Mouse (Mus musculus): Measurements from ENCODE around the gene Hoxc9. TPM values are rescaled to one million over a fixed set of nuclear protein-coding genes. Genes with fewer than 3 reads are reported as not detected.
A peak's percentile ranks its signal among the peaks of the same experiment; 100 is the strongest.

Gene Hoxc9
- polyA plus RNA-seq, 1 experiment from 2014 or later = not detected

GRCm38 (mm10) chr15:103006326-103006725, 30.1 kb downstream of the Hoxc9 start:
- Histone ChIP-seq H3K36me3 (no peaks in the 10 kb centered on the region), H3K9me3 (no peaks in the 10 kb centered on the region), H3K9ac (no peak overlapping the region), H3K27ac (no peak overlapping the region), H3K27me3 (peaks cover 100% of the 10 kb centered on the region), H3K4me2 (no peak overlapping the region), H3K4me1 (no peaks in the 10 kb centered on the region), H3K4me3 (no peak overlapping the region)
- WGBS = 14% methylated on average over 1 of the region's 1 CpGs
- ATAC-seq (ENCODE audit: borderline replicate concordance, extremely low read depth, low FRiP score, low TSS enrichment) = no peak

DNA sequence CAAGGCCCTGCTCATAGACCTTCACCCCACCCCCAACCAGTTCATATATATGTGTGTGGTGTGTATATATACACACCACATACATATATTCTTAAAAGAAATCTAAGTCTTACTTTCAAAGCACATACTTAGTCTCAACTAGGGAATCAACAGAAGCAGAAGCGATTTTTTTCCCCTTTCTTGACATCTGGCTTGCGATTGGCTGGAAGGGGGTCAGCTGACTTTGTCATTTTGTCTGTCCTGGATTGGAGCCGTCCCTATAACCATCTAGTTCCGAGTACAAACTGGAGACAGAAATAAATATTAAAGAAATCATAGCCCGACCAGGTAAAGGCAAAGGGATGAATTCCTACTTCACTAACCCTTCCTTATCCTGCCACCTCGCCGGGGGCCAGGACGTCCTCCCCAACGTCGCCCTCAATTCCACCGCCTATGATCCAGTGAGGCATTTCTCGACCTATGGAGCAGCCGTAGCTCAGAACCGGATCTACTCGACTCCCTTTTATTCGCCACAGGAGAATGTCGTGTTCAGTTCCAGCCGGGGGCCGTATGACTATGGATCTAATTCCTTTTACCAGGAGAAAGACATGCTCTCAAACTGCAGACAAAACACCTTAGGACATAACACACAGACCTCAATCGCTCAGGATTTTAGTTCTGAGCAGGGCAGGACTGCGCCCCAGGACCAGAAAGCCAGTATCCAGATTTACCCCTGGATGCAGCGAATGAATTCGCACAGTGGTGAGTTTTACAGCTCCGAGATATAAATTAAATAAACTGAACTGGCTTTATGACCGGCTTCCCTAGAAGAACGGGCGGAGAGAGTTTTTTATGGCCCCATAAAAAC, 33.2 kb downstream of the Hoxc9 start:
- H3K9ac ChIP-seq = no peak overlapping the region
- H3K36me3 ChIP-seq = no peaks in the 10 kb centered on the region
- peaks cover 99% of the 10 kb centered on the region for H3K27me3 ChIP-seq
- H3K27ac ChIP-seq = no peak overlapping the region
- no peaks in the 10 kb centered on the region for H3K9me3 ChIP-seq
- H3K4me2 ChIP-seq = no peak overlapping the region; the same call in 1 of the 2 replicates
- ATAC-seq (ENCODE audit: borderline replicate concordance, extremely low read depth, low FRiP score, low TSS enrichment) = no peak
- 2% methylated on average over 27 of the region's 27 CpGs for WGBS
- H3K4me1 ChIP-seq = peaks cover 4% of the 10 kb centered on the region; the same call in 1 of the 2 replicates
- H3K4me3 ChIP-seq = no peak overlapping the region

DNA sequence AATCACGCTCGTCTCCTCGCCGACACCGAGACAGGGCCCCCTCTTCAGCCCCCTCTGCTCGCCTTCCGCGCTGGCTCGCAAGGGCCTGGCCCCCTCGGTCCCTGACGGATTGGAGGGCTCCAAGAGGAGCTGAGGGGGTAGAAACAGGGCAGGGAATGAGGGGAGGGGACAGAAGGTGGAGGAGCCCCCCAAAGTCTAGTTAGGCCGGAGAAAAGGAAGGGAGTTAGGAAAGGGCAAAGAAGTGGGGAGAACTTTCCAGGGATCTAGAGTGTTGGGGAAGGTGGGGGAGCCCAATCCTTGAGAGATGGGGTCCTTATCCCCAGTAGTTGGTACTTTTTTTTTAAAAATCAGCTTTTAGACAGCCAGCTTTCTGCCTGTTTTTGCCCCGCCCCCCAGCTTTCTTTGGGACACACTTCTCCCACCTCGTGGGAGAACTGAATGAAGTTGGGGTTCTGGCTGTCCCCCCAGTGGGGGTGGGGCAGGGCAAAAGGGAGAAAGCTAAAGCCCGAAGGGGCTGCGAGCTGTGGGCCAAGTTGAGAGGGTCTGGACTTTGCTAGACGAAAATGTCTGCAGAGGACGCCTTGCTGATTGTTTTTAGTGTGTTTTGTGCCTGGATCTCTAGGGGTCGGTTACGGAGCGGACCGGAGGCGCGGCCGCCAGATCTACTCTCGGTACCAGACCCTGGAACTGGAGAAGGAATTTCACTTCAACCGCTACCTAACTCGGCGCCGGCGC, 34.0 kb downstream of the Hoxc9 start:
- Histone ChIP-seq H3K9me3 (no peaks in the 10 kb centered on the region), H3K9ac (no peak overlapping the region), H3K4me3 (no peak overlapping the region), H3K27ac (no peak overlapping the region), H3K4me1 (peaks cover 4% of the 10 kb centered on the region; the same call in 1 of the 2 replicates), H3K4me2 (no peak overlapping the region), H3K27me3 (peaks cover 99% of the 10 kb centered on the region), H3K36me3 (no peaks in the 10 kb centered on the region)
- ATAC-seq (ENCODE audit: borderline replicate concordance, extremely low read depth, low FRiP score, low TSS enrichment) = no peak
- 4% methylated on average over 31 of the region's 31 CpGs for WGBS

GRCm38 (mm10) chr15:103010847-103011555, 34.8 kb downstream of the Hoxc9 start:
- Histone ChIP-seq H3K9me3 (no peaks in the 10 kb centered on the region), H3K9ac (no peak overlapping the region), H3K4me3 (no peak overlapping the region), H3K27ac (no peak overlapping the region), H3K4me2 (no peak overlapping the region), H3K36me3 (no peaks in the 10 kb centered on the region), H3K27me3 (peaks cover 99% of the 10 kb centered on the region), H3K4me1 (peaks cover 4% of the 10 kb centered on the region; the same call in 1 of the 2 replicates)
- no peak for ATAC-seq (ENCODE audit: borderline replicate concordance, extremely low read depth, low FRiP score, low TSS enrichment)
- 12% methylated on average over 28 of the region's 28 CpGs for WGBS

DNA sequence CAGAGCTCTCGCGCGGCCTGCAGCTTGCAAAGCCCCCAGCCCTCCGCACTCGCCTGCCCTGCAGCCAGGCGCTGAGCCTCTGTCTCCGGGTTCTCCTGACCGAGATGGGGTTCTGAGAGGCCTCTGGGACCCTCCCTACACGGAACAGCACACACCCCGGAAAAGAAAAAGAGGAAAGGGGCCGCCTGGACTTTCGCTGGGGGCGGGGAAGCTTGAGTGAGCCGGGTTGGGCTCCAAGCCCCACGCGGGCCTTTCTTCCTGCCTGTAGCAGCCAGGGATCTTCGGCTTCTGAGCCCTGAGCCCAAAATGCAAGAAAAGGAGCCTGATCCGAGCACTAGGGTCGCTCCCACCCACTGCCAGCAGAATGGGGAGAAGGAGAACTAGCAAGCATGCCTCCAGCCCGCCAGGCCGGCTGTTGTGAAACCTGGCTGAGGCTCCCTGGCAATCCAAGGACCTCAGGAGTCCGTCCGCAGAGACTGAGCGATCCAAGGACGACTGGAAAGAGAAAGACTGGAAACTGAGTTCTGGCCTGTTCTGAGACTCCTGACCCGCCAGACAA, 35.8 kb downstream of the Hoxc9 start:
- Histone ChIP-seq H3K4me1 (peaks cover 4% of the 10 kb centered on the region; the same call in 1 of the 2 replicates), H3K27me3 (peaks cover 99% of the 10 kb centered on the region), H3K4me2 (no peak overlapping the region), H3K4me3 (no peak overlapping the region), H3K9ac (no peak overlapping the region), H3K27ac (no peak overlapping the region), H3K9me3 (no peaks in the 10 kb centered on the region), H3K36me3 (no peaks in the 10 kb centered on the region)
- ATAC-seq (ENCODE audit: borderline replicate concordance, extremely low read depth, low FRiP score, low TSS enrichment) = 0 out of 2 replicates have a peak, but pooled peaks have one; percentile 2
- WGBS = 12% methylated on average over 26 of the region's 26 CpGs

DNA sequence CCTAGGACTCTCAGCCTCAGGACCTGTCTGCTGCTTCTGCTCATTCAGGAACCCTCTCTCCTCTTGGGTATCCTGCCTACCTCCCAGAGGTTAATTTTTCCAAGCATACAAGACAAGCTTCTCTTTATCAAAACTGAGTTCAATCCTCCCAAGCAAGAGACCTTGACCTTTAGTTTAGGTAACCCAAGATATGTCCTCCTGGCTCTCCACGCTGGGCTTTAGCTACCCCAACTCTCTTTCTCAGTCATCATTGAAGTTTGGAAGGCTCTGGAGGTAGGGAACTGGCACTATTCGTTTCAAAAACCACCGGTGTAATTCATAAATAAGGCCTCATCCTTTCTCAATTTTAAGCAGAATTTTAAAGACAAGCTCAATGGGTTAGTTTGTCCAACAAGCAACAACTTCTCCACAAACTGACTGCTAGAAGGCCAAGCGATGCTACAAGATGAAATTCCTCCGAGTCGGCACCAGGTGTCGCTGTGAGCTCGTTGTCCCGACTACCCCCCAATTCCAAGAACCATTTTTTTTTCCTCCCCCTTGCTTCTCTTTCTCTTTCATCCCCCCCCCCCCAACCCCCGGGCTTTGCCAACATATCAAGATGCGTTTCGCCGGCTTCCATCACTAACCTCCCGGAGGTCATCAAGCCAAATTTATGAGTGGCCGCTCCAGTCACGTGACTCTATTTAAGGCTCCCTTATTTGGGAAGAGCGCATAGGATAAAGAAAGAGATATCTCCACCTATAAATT, 37.2 kb downstream of the Hoxc9 start:
- WGBS = 4% methylated on average over 17 of the region's 17 CpGs
- H3K36me3 ChIP-seq = no peaks in the 10 kb centered on the region
- H3K4me3 ChIP-seq = peak overlapping the region; percentile 24
- peaks cover 4% of the 10 kb centered on the region; the same call in 1 of the 2 replicates for H3K4me1 ChIP-seq
- no peak overlapping the region for H3K9ac ChIP-seq
- no peak for ATAC-seq (ENCODE audit: borderline replicate concordance, extremely low read depth, low FRiP score, low TSS enrichment)
- H3K27me3 ChIP-seq = peaks cover 99% of the 10 kb centered on the region
- H3K9me3 ChIP-seq = no peaks in the 10 kb centered on the region
- H3K27ac ChIP-seq = no peak overlapping the region
- H3K4me2 ChIP-seq = peak overlapping the region; percentile 47

DNA sequence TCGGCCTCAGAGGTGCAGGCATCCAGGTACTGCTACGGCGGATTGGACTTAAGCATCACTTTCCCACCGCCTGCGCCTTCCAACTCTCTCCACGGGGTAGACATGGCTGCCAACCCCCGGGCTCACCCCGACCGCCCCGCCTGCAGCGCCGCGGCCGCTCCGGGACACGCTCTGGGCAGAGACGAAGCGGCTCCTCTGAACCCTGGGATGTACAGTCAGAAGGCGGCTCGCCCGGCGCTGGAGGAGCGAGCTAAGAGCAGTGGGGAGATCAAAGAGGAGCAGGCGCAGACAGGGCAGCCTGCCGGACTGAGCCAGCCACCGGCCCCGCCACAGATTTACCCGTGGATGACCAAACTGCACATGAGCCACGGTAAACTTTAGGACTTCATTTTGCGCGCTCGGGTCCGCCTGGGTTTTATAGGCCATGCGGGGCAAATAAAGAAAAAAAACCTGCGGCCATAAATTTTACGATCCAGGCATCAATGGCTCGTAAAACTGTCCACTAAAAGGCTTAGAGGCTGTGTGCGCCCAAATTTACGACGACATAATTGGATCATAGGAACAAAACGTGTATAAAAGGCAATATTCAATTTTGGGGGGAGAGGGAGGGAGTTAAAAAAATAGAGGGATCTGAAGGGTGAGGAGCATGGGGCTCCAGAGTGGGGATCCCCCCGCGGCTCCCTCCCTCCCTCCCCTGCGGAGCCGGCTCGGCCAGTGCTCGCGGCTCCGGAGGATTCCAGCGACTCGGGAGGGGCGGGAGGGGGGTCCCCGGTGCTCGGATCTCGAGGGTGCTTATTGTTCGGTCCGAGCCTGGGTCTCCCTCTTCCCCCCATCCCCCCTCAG, 38.1 kb downstream of the Hoxc9 start:
- Histone ChIP-seq H3K27ac (no peak overlapping the region), H3K4me3 (peak overlapping the region; percentile 24), H3K9ac (no peak overlapping the region), H3K27me3 (peaks cover 99% of the 10 kb centered on the region), H3K4me2 (peak overlapping the region; percentile 47), H3K9me3 (no peaks in the 10 kb centered on the region), H3K36me3 (no peaks in the 10 kb centered on the region), H3K4me1 (peaks cover 4% of the 10 kb centered on the region; the same call in 1 of the 2 replicates)
- ATAC-seq (ENCODE audit: borderline replicate concordance, extremely low read depth, low FRiP score, low TSS enrichment) = peak; percentile 43; the same call in 1 of the 2 replicates
- WGBS = 1% methylated on average over 47 of the region's 57 CpGs

DNA sequence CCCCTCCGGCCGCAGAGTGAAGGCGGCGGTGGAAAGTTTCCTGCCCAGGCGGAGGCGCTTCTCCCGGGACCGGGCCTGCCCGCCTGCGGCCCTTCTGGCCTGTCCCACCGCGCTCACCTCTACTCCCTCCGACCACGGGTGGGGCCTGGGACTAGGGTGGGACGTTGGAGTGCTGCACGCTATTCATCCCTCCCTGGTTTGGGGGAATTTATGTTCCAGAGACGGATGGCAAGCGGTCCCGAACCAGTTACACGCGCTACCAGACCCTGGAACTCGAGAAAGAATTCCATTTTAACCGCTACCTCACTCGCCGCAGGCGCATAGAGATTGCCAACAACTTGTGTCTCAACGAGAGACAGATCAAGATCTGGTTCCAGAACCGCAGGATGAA, 38.8 kb downstream of the Hoxc9 start:
- H3K27ac ChIP-seq = no peak overlapping the region
- H3K9ac ChIP-seq = no peak overlapping the region

DNA sequence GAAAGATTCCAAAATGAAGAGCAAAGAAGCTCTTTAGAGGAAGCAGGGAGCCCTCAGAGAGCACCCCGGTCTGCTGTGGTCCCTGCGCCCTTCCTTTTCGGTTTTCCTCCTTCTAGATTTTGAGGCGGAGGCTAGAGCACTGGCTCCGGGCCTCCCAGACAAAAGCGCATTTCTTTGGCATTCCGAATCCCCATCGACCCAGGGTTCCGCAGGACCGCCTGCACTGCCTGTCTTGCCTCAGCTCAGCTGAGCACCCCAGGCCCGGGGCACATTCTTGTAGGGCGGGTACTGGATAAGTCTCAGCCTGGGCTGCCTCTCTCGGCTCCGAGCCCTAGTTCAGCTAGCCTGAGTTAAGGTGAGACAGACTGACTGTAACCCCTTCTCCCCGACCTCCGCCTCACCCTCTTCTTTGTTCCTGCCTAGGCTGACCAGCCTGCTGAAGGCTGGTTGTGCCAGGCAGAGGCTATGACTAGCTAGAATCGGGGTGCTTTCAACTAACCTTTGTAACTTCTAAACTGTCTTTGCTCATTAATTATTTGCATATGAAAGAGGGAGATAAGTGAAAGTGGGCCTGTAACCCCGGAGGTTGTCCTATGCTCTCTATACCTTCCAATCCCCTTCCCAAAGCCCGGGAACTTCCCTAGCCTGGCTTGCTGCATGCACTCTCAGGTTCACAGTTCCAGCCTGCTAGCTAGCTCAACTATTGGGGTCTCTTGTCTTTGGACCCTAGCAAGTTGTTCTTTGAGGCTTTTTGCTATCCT, 39.3 kb downstream of the Hoxc9 start:
- 17% methylated on average over 19 of the region's 19 CpGs for WGBS
- Histone ChIP-seq H3K36me3 (no peaks in the 10 kb centered on the region), H3K9me3 (no peaks in the 10 kb centered on the region), H3K9ac (no peak overlapping the region), H3K27me3 (peaks cover 99% of the 10 kb centered on the region), H3K4me3 (0 out of 2 replicates have a peak overlapping the region, but pooled peaks have one; percentile 24), H3K4me1 (peaks cover 4% of the 10 kb centered on the region; the same call in 1 of the 2 replicates), H3K27ac (no peak overlapping the region), H3K4me2 (no peak overlapping the region)
- no peak for ATAC-seq (ENCODE audit: borderline replicate concordance, extremely low read depth, low FRiP score, low TSS enrichment)

More for the DNA sequence above, 38.8 kb downstream of the Hoxc9 start:
- Histone ChIP-seq H3K4me3 (peak overlapping the region; percentile 24), H3K4me2 (peak overlapping the region; percentile 47), H3K9me3 (no peaks in the 10 kb centered on the region), H3K27me3 (peaks cover 99% of the 10 kb centered on the region), H3K36me3 (no peaks in the 10 kb centered on the region), H3K4me1 (peaks cover 4% of the 10 kb centered on the region; the same call in 1 of the 2 replicates)
- 3% methylated on average over 24 of the region's 28 CpGs for WGBS
- 0 out of 2 replicates have a peak, but pooled peaks have one; percentile 31 for ATAC-seq (ENCODE audit: borderline replicate concordance, extremely low read depth, low FRiP score, low TSS enrichment)
